Mouse (Mus musculus) embryonic facial prominence, embryonic 11.5 days (tissue): Measurements from ENCODE around the gene Opcml. TPM values are rescaled to one million over a fixed set of nuclear protein-coding genes. Genes with fewer than 3 reads are reported as not detected.

Source experiments
- ATAC-seq: fragments of 200-750 bp; cut with Nextera tagmentation; replicated peaks from 2 replicates; pipeline ENCODE4 v1.8.0; 2017; ENCODE audit warnings: low read depth; ENCODE audit not compliant: insufficient number of reproducible peaks, low FRiP score, low TSS enrichment
- DNase-seq: peaks from one replicate; pipeline ENCODE4 v3.0.0-alpha.2; 2015; ENCODE audit warnings: low spot score
- H3K27ac ChIP-seq: fragments of 300-500 bp; sonication (generic); replicated peaks from 2 replicates; pipeline ENCODE4 v1.5.1; 2014; ENCODE audit warnings: mild to moderate bottlenecking, low read depth, low read length, control low read depth
- H3K27me3 ChIP-seq: fragments of 300-500 bp; sonication (generic); 2 replicates; pipeline ENCODE4 v1.6.1; 2014; ENCODE audit warnings: mild to moderate bottlenecking, low read length, moderate library complexity, mixed read lengths; ENCODE audit not compliant: control insufficient read depth, insufficient read depth
- H3K36me3 ChIP-seq: fragments of 300-500 bp; sonication (generic); replicated peaks from 2 replicates; pipeline ENCODE4 v1.6.1; 2014; ENCODE audit warnings: low read depth, mild to moderate bottlenecking, low read length, moderate library complexity, mixed read lengths; ENCODE audit not compliant: control insufficient read depth, insufficient read depth
- H3K4me1 ChIP-seq: fragments of 300-500 bp; sonication (generic); 2 replicates; pipeline ENCODE4 v1.6.1; 2014; ENCODE audit warnings: low read length, mixed read lengths; ENCODE audit not compliant: control insufficient read depth, insufficient read depth
- H3K4me2 ChIP-seq: fragments of 300-500 bp; sonication (generic); 2 replicates; pipeline ENCODE4 v1.6.1; 2014; ENCODE audit warnings: low read depth, mild to moderate bottlenecking, control low read depth, low read length, moderate library complexity
- H3K4me3 ChIP-seq: fragments of 300-500 bp; sonication (generic); 2 replicates; pipeline ENCODE4 v1.5.1; 2014; ENCODE audit warnings: low read depth, low read length, control low read depth
- H3K9ac ChIP-seq: fragments of 300-500 bp; sonication (generic); replicated peaks from 2 replicates; pipeline ENCODE4 v1.6.1; 2014; ENCODE audit warnings: mild to moderate bottlenecking, control low read depth, low read length
- H3K9me3 ChIP-seq: fragments of 300-500 bp; sonication (generic); replicated peaks from 2 replicates; pipeline ENCODE4 v1.6.1; 2016; ENCODE audit warnings: mild to moderate bottlenecking, low read length, inconsistent platforms, mixed read lengths; ENCODE audit not compliant: control insufficient read depth
- WGBS: fragments of 180-500 bp; shearing (Covaris S2); extraction: QIAGEN DNeasy Blood & Tissue Kit; methylation state at CpG from one replicate; pipeline ENCODE4 v1.1.7; 2014; 5-methylcytosine and 5-hydroxymethylcytosine counted together
- polyA plus RNA-seq: library from polyadenylated mRNA; unstranded; fragments of >200 nt; fragmentation: Nextera tagmentation; extraction: Ambion mirVana; gene quantifications from 2 replicates; pipeline ENCODE4 v1.2.1, GENCODE M21; 2014

The Opcml gene
- 1.7 and 2.3 TPM in 2 replicates for polyA plus RNA-seq

DNA sequence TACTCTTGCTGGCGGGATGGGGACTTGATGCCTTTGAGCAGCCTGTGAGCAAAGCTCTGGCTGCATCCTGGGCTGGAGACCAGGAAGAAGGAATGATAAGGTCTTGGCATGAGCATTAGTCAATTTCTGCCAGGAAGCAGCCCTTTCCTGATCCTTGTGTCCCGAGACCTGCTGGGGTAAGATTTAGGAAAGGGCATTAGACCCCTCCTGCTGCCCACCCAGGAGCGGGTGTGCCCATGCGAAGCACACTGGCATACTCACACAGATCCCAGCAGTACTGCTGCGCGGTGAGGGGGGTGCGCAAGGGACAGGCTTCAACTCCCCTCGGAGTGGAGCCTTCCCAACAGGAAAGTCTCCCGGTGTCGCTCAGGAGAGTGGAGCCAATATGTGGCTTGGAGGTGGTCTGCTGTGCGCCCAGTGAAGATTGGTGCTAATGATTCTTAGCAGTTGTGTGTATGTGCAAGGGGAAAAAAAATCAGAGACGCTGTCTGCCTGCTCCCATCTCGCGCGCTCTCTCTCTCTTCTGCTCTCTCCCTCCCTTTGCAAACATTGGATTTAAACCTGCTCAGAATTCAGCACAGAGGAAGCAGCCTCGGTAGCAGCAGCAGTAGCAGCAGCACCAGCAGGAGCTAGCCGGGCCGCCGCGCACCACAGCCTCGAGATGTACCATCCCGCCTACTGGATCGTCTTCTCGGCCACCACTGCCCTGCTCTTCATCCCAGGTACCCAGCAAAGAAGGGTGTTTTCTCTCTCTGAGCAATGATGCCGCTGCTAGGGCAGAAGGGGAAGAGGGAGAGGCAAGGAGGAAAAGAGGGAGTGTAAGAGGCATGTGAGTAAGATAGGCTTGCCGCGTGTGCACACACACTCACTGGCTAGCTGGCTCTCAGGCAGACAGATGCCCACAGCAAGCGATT lies at the start of gene Opcml:
Opcml (plus strand) TSS at position 51 of the 914 bp plus-strand sequence.
- H3K4me1 ChIP-seq = no peaks in the 10 kb centered on the region; the same call in none of the 2 replicates
- H3K9ac ChIP-seq = peak within 1 kb of the TSS; percentile 37
- peak within 1 kb of the TSS; percentile 46 for H3K4me2 ChIP-seq
- no peak within 1 kb of the TSS for H3K27ac ChIP-seq
- H3K27me3 ChIP-seq = peaks cover 17% of the 10 kb centered on the region
- WGBS = 2% methylated on average over 28 of the region's 28 CpGs
- ATAC-seq (peak; percentile 59; the same call in 1 of the 2 replicates), DNase-seq (peak; percentile 53)
- no peaks in the 10 kb centered on the region for H3K9me3 ChIP-seq
- H3K4me3 ChIP-seq = peak within 1 kb of the TSS; percentile 32
- no peaks in the 10 kb centered on the region for H3K36me3 ChIP-seq

GRCm38 (mm10) chr9:27758709-27759108 lies 31.9 kb upstream of the Opcml start:
- Histone ChIP-seq H3K9me3 (no peaks in the 10 kb centered on the region), H3K27me3 (no peaks in the 10 kb centered on the region), H3K9ac (no peak overlapping the region), H3K4me2 (no peak overlapping the region), H3K27ac (no peak overlapping the region), H3K36me3 (no peaks in the 10 kb centered on the region), H3K4me3 (no peak overlapping the region), H3K4me1 (no peaks in the 10 kb centered on the region)
- no peak for DNase-seq
- WGBS = 68% methylated on average over 1 of the region's 1 CpGs
- ATAC-seq = no peak

DNA sequence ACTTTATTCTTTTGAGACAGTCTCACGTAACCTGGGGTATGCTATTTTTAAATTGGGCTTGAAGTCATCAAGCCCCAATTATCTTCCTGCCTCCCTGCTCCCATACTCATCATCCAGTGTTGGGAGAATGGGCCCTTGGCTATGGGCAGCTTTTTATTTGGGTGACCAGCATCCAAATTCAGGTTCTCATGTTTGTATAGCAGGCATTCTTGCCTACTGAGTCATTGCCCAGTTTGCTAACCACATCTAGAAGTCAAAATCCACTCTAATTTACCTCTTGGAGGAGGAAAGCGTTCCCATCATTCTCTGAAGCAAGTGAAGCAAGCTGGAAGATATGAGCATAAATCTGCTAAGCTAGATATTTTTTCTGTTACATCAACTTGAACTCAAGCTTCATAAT lies 29.4 kb upstream of the Opcml start:
- WGBS = 85% methylated on average over 2 of the region's 2 CpGs
- DNase-seq = no peak
- Histone ChIP-seq H3K4me3 (no peak overlapping the region), H3K9ac (no peak overlapping the region), H3K27ac (no peak overlapping the region), H3K4me1 (no peaks in the 10 kb centered on the region), H3K27me3 (no peaks in the 10 kb centered on the region), H3K4me2 (no peak overlapping the region), H3K9me3 (no peaks in the 10 kb centered on the region), H3K36me3 (no peaks in the 10 kb centered on the region)
- ATAC-seq = no peak

- Histone ChIP-seq H3K4me2 (no peak overlapping the region), H3K36me3 (no peaks in the 10 kb centered on the region), H3K4me1 (no peaks in the 10 kb centered on the region), H3K27me3 (no peaks in the 10 kb centered on the region), H3K4me3 (no peak overlapping the region), H3K9ac (no peak overlapping the region), H3K9me3 (no peaks in the 10 kb centered on the region), H3K27ac (no peak overlapping the region)
- 84% methylated on average over 3 of the region's 3 CpGs for WGBS
- ATAC-seq (no peak), DNase-seq (no peak)
Measured at GRCm38 (mm10) chr9:27766446-27766845, 24.1 kb upstream of the Opcml start.

GRCm38 (mm10) chr9:27767196-27767900 lies 23.2 kb upstream of the Opcml start:
- WGBS = 88% methylated on average over 8 of the region's 8 CpGs
- Histone ChIP-seq H3K4me3 (no peak overlapping the region), H3K9ac (no peak overlapping the region), H3K27ac (no peak overlapping the region), H3K36me3 (no peaks in the 10 kb centered on the region), H3K9me3 (no peaks in the 10 kb centered on the region), H3K27me3 (no peaks in the 10 kb centered on the region), H3K4me1 (no peaks in the 10 kb centered on the region), H3K4me2 (no peak overlapping the region)
- DNase-seq (no peak), ATAC-seq (no peak)

GRCm38 (mm10) chr9:27768788-27769187 lies 21.8 kb upstream of the Opcml start:
- no peak overlapping the region for H3K27ac ChIP-seq
- H3K27me3 ChIP-seq = no peaks in the 10 kb centered on the region
- DNase-seq (no peak), ATAC-seq (no peak)
- no peak overlapping the region for H3K4me3 ChIP-seq
- H3K36me3 ChIP-seq = no peaks in the 10 kb centered on the region
- H3K9me3 ChIP-seq = no peaks in the 10 kb centered on the region
- H3K4me2 ChIP-seq = no peak overlapping the region
- H3K9ac ChIP-seq = no peak overlapping the region
- no peaks in the 10 kb centered on the region for H3K4me1 ChIP-seq

DNA sequence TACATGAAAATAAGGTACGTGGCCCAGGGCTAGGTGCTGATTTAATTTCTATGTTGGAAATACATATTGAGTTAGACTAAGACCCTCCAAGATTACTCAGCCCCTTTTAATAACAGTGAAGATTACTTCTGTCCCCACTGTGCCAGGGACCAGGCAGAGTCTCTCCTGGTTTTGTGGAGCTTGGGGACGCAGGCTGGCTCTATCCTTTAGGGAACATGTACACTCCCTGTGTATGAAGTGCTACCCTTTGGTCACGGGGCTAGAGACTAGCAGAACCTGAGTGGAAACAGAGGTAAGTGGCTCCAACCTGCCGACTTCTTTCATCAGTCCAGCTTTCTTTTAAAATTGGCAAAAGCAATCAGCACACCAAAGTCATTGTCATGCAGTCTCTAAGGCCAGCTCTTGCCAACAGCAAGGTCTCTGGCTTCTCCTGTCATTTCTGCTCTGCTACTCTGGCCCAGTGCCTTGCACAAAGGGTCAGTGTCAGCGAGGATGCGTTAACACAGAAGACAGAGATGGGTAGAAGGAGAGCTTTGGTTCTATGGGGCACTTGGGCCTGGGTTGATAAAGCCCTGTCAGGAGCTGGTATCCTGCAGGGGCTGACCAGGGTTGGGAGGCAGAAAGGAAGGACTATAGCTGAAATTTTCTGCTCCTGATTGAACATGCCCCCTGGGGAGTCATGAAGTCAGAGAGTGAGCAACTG lies 9.1 kb upstream of the Opcml start:
- ATAC-seq (peak; percentile 34), DNase-seq (no peak)
- H3K36me3 ChIP-seq = no peaks in the 10 kb centered on the region
- H3K9ac ChIP-seq = no peak overlapping the region
- H3K9me3 ChIP-seq = no peaks in the 10 kb centered on the region
- H3K27me3 ChIP-seq = no peaks in the 10 kb centered on the region
- WGBS = 58% methylated on average over 6 of the region's 6 CpGs
- H3K4me1 ChIP-seq = no peaks in the 10 kb centered on the region
- no peak overlapping the region for H3K4me3 ChIP-seq
- H3K27ac ChIP-seq = no peak overlapping the region
- no peak overlapping the region for H3K4me2 ChIP-seq
